Mouse (Mus musculus): ENCODE measurements around the gene Map3k6.

DNA sequence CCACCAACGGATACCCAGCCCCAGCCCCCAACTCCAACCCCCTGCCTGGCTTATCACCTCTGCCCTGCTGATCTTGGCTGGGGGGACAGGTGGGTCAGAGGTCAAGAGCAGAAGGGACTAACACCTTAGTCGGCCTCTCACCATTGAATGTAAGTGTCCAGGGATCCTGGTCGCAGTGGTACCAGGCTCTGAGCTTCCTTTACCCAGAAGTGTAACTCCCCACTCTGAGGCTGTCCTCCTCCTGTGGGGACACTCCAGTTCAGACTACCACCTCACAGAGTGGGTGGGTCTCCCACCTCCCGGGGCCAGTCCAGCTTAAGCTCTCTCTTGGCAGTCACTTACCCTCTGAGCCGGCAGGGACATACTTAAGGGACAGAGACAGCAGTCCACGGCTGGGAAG is 14.8 kb downstream of the Map3k6 start:
- TF ChIP-seq POLR2A (IDR thresholded peaks at IDR 0.05; ENCODE audit: insufficient read length, low read depth) (no peak), USF1 (IDR thresholded peaks at IDR 0.05; ENCODE audit: low read depth) (no peak), MAX (IDR thresholded peaks at IDR 0.05; ENCODE audit: low read depth) (no peak), CEBPB (IDR thresholded peaks at IDR 0.05; ENCODE audit: insufficient read depth, poor library complexity, severe bottlenecking) (no peak), POLR2AphosphoS2 (IDR thresholded peaks at IDR 0.05; ENCODE audit: insufficient read length, low read depth) (no peak), MYOG (IDR thresholded peaks at IDR 0.05; ENCODE audit: control insufficient read depth in 1 of 3, insufficient read depth in 1 of 3, insufficient read length in 2 of 3, low read depth in 2 of 3) (no peak), MYOD1 (IDR thresholded peaks at IDR 0.05; ENCODE audit: control insufficient read depth in 1 of 3, insufficient read length in 2 of 3, low read depth in 2 of 3) (no peak), TCF12 (IDR thresholded peaks at IDR 0.05; ENCODE audit: insufficient read depth, poor library complexity, severe bottlenecking) (no peak), REST (IDR thresholded peaks at IDR 0.05; ENCODE audit: insufficient read depth, insufficient read length) (no peak)
